23 mouse cellular contexts compared by ENCODE assay signal in genomic region chr4:78002065-78002464, GRCm38 (mm10).
DNase-seq lines count a peak whose midpoint lies in the region; ATAC-seq and TF ChIP-seq lines count a peak whose summit lies in the region.
"Had no signal": no experiment of that assay in that cellular context is flagged by ENCODE, and none has a peak within 500 bp of the region (broad histone marks: within the 10 kb centered on the region; RNA-seq: fewer than 3 reads in every experiment).

No protein-coding gene starts in this region.

- H3K27ac ChIP-seq in forebrain, embryonic 11.5 days (ENCODE audit: low read depth, low read length): no peak overlapping the region
- no peak overlapping the region for H3K27ac ChIP-seq in forebrain, embryonic 15.5 days (replicated peaks)
- H3K27ac ChIP-seq in midbrain, embryonic 15.5 days: no peak overlapping the region
- H3K27ac ChIP-seq in midbrain, embryonic 11.5 days (ENCODE audit: low read depth, low read length): no peak overlapping the region
- no peak overlapping the region for H3K27ac ChIP-seq in forebrain, embryonic 16.5 days (ENCODE audit: low read length)
- no peak overlapping the region for H3K27ac ChIP-seq in midbrain, postnatal 0 days (ENCODE audit: low read depth, low read length)
- H3K27ac ChIP-seq: heart, embryonic 15.5 days; left cerebral cortex, adult 2 months; limb, embryonic 15.5 days; liver, embryonic 14.5 days; stomach, postnatal 0 days had no signal

- H3K4me1 ChIP-seq in forebrain, embryonic 11.5 days (replicated peaks; ENCODE audit: control insufficient read depth, insufficient read depth, low read length): no peaks in the 10 kb centered on the region
- H3K4me1 ChIP-seq in forebrain, embryonic 15.5 days: no peaks in the 10 kb centered on the region
- no peaks in the 10 kb centered on the region for H3K4me1 ChIP-seq in midbrain, embryonic 15.5 days
- H3K4me1 ChIP-seq in midbrain, embryonic 11.5 days (ENCODE audit: control insufficient read depth, insufficient read depth, low read length): no peaks in the 10 kb centered on the region
- H3K4me1 ChIP-seq in forebrain, embryonic 16.5 days (replicated peaks; ENCODE audit: control insufficient read depth, insufficient read depth, low read length): no peaks in the 10 kb centered on the region
- no peaks in the 10 kb centered on the region for H3K4me1 ChIP-seq in midbrain, postnatal 0 days (ENCODE audit: insufficient read depth, low read length)
- H3K4me1 ChIP-seq: heart, embryonic 15.5 days; limb, embryonic 15.5 days had no signal

- TF ChIP-seq CTCF in midbrain, postnatal 0 days (IDR thresholded peaks at IDR 0.05): no peak

- 28% methylated on average over 1 of the region's 1 CpGs for WGBS in forebrain, embryonic 11.5 days
- 9% methylated on average over 1 of the region's 1 CpGs for WGBS in forebrain, embryonic 15.5 days
- 29% methylated on average over 1 of the region's 1 CpGs for WGBS in midbrain, embryonic 15.5 days
- WGBS in midbrain, embryonic 11.5 days: 61% methylated on average over 1 of the region's 1 CpGs
- WGBS in forebrain, embryonic 16.5 days: 15% methylated on average over 1 of the region's 1 CpGs
- 31% methylated on average over 1 of the region's 1 CpGs for WGBS in midbrain, postnatal 0 days

- H3K36me3 ChIP-seq in forebrain, embryonic 11.5 days (ENCODE audit: control insufficient read depth, insufficient read depth, low read length): no peaks in the 10 kb centered on the region
- H3K36me3 ChIP-seq in forebrain, embryonic 15.5 days: no peaks in the 10 kb centered on the region
- no peaks in the 10 kb centered on the region for H3K36me3 ChIP-seq in midbrain, embryonic 15.5 days (replicated peaks)
- no peaks in the 10 kb centered on the region for H3K36me3 ChIP-seq in midbrain, embryonic 11.5 days (ENCODE audit: control insufficient read depth, insufficient read depth, low read length)
- H3K36me3 ChIP-seq in forebrain, embryonic 16.5 days (ENCODE audit: control insufficient read depth, insufficient read depth): no peaks in the 10 kb centered on the region
- H3K36me3 ChIP-seq in midbrain, postnatal 0 days (ENCODE audit: insufficient read depth, low read length): no peaks in the 10 kb centered on the region
- H3K36me3 ChIP-seq: heart, embryonic 15.5 days; limb, embryonic 15.5 days had no signal

- no peak for DNase-seq in forebrain, embryonic 11.5 days (ENCODE audit: low spot score)
- DNase-seq in midbrain, embryonic 11.5 days (ENCODE audit: low spot score, missing footprints): no peak
- peak; percentile 9 for DNase-seq in midbrain, postnatal 0 days (ENCODE audit: low spot score)
- DNase-seq in ovary, postnatal 14 days (ENCODE audit: low spot score): no peak
- DNase-seq: adrenal gland, postnatal 14 days; cerebellum, adult 9-10 months; gastrocnemius, postnatal 25 days; heart, postnatal 4 days; kidney, adult 8-10 months; kidney, postnatal 10 days; left cerebral cortex, postnatal 4 days; lung, embryonic 14.5 days; thymus, adult 2 months; thymus, postnatal 4 days had no signal

- H3K9ac ChIP-seq in forebrain, embryonic 11.5 days (ENCODE audit: low read length): no peak overlapping the region
- no peak overlapping the region for H3K9ac ChIP-seq in forebrain, embryonic 15.5 days (replicated peaks)
- H3K9ac ChIP-seq in midbrain, embryonic 15.5 days: no peak overlapping the region
- no peak overlapping the region for H3K9ac ChIP-seq in midbrain, embryonic 11.5 days (ENCODE audit: low read length)
- H3K9ac ChIP-seq in forebrain, embryonic 16.5 days (replicated peaks; ENCODE audit: low read depth, low read length): no peak overlapping the region
- H3K9ac ChIP-seq in midbrain, postnatal 0 days (replicated peaks; ENCODE audit: low read length, poor library complexity, severe bottlenecking): no peak overlapping the region
- H3K9ac ChIP-seq: heart, embryonic 15.5 days; limb, embryonic 15.5 days; liver, embryonic 14.5 days; lung, embryonic 14.5 days had no signal

- 0 out of 2 replicates have a peak, but pooled peaks have one; percentile 39 for ATAC-seq in forebrain, embryonic 11.5 days (replicated peaks; ENCODE audit: low FRiP score)
- ATAC-seq in forebrain, embryonic 15.5 days (replicated peaks): no peak
- 0 out of 2 replicates have a peak, but pooled peaks have one; percentile 71 for ATAC-seq in midbrain, embryonic 15.5 days (replicated peaks)
- ATAC-seq in midbrain, embryonic 11.5 days (ENCODE audit: low FRiP score): no peak
- ATAC-seq in forebrain, embryonic 16.5 days: peak; percentile 59; the same call in 1 of the 2 replicates
- no peak; the same call in 1 of the 2 replicates for ATAC-seq in midbrain, postnatal 0 days (ENCODE audit: low FRiP score)
- ATAC-seq: CD4-positive, CD25-positive, alpha-beta regulatory T cell, adult 4 months had no signal

- no peak overlapping the region for H3K4me3 ChIP-seq in forebrain, embryonic 11.5 days (ENCODE audit: low read depth, low read length)
- H3K4me3 ChIP-seq in forebrain, embryonic 15.5 days: no peak overlapping the region
- no peak overlapping the region for H3K4me3 ChIP-seq in midbrain, embryonic 15.5 days
- no peak overlapping the region for H3K4me3 ChIP-seq in midbrain, embryonic 11.5 days (ENCODE audit: low read depth, low read length)
- no peak overlapping the region for H3K4me3 ChIP-seq in forebrain, embryonic 16.5 days (replicated peaks; ENCODE audit: low read length)
- H3K4me3 ChIP-seq in midbrain, postnatal 0 days (ENCODE audit: low read depth, low read length): no peak overlapping the region
- H3K4me3 ChIP-seq: heart, embryonic 15.5 days; left cerebral cortex, adult 2 months; limb, embryonic 15.5 days had no signal

- H3K27me3 ChIP-seq in forebrain, embryonic 11.5 days (ENCODE audit: control insufficient read depth, insufficient read depth, low read length): no peaks in the 10 kb centered on the region
- no peaks in the 10 kb centered on the region for H3K27me3 ChIP-seq in forebrain, embryonic 15.5 days
- H3K27me3 ChIP-seq in midbrain, embryonic 15.5 days (replicated peaks): no peaks in the 10 kb centered on the region
- no peaks in the 10 kb centered on the region for H3K27me3 ChIP-seq in midbrain, embryonic 11.5 days (ENCODE audit: control insufficient read depth, insufficient read depth, low read length)
- no peaks in the 10 kb centered on the region for H3K27me3 ChIP-seq in forebrain, embryonic 16.5 days (replicated peaks; ENCODE audit: control insufficient read depth, insufficient read depth, low read length)
- no peaks in the 10 kb centered on the region for H3K27me3 ChIP-seq in midbrain, postnatal 0 days (ENCODE audit: insufficient read depth, low read length)
- H3K27me3 ChIP-seq: heart, embryonic 15.5 days; limb, embryonic 15.5 days had no signal

- no peaks in the 10 kb centered on the region for H3K9me3 ChIP-seq in forebrain, embryonic 11.5 days (ENCODE audit: control insufficient read depth, low read length)
- H3K9me3 ChIP-seq in forebrain, embryonic 15.5 days: no peaks in the 10 kb centered on the region
- no peaks in the 10 kb centered on the region for H3K9me3 ChIP-seq in midbrain, embryonic 15.5 days
- H3K9me3 ChIP-seq in midbrain, embryonic 11.5 days (ENCODE audit: control insufficient read depth, low read length): no peaks in the 10 kb centered on the region
- H3K9me3 ChIP-seq in forebrain, embryonic 16.5 days (ENCODE audit: control insufficient read depth, low read length): no peaks in the 10 kb centered on the region
- H3K9me3 ChIP-seq in midbrain, postnatal 0 days (ENCODE audit: low read length): no peaks in the 10 kb centered on the region
- H3K9me3 ChIP-seq: heart, embryonic 15.5 days; limb, embryonic 15.5 days had no signal

- H3K4me2 ChIP-seq in forebrain, embryonic 11.5 days (ENCODE audit: low read depth, low read length, severe bottlenecking): no peak overlapping the region
- no peak overlapping the region for H3K4me2 ChIP-seq in forebrain, embryonic 15.5 days (replicated peaks)
- H3K4me2 ChIP-seq in midbrain, embryonic 15.5 days: no peak overlapping the region
- no peak overlapping the region for H3K4me2 ChIP-seq in midbrain, embryonic 11.5 days
- H3K4me2 ChIP-seq in forebrain, embryonic 16.5 days (ENCODE audit: low read length): no peak overlapping the region
- no peak overlapping the region for H3K4me2 ChIP-seq in midbrain, postnatal 0 days (ENCODE audit: low read depth, low read length, poor library complexity, severe bottlenecking)
- H3K4me2 ChIP-seq: heart, embryonic 15.5 days; limb, embryonic 15.5 days; lung, embryonic 14.5 days had no signal

Comparison
In these comparisons a context has a peak if more than half of its experiments do, and no peak if none do; other contexts are left out.
1. ATAC-seq: peak in forebrain, embryonic 11.5 days (single experiment), midbrain, embryonic 15.5 days (single experiment) and forebrain, embryonic 16.5 days (single experiment); none in forebrain, embryonic 15.5 days (single experiment), midbrain, embryonic 11.5 days (single experiment) and midbrain, postnatal 0 days (single experiment).